Mouse (Mus musculus): ENCODE data around the gene Esam.

DNA sequence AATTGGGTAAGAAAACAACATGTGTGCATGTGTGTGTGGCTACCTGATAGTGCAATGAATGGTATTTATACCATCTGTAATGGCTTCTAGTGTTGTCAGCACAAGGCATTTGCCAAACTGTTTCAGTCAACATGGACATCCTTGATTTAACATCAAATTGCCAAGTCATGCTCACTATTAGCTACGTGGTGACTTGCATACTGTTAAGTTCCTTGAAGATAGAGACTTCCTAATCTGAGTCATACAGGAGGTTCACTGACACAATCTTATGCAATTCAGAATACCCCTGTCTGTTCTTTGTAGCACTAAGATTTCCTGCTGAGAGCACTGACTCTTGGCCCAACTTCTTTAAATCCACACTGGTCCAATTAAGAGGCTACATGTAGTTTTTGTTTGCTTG lies 10.4 kb upstream of the Esam start:
- TF ChIP-seq POLR2A (IDR thresholded peaks at IDR 0.05; ENCODE audit: borderline replicate concordance, extremely low read depth, insufficient read depth, insufficient read length, poor library complexity, severe bottlenecking) (no peak), CTCF (IDR thresholded peaks at IDR 0.05; ENCODE audit: borderline replicate concordance, extremely low read depth, insufficient read depth, insufficient read length) (no peak)

Measured in brain, embryonic 14.5 days (tissue).